Mouse (Mus musculus) erythroblast, embryonic 14.5 days (primary cell): ENCODE data around the gene Tcea3.

Source experiments
- GATA1 ChIP-seq: IDR thresholded peaks from 2 replicates; pipeline ENCODE4 v1.6.1; 2012; ENCODE audit warnings: low read length, inconsistent platforms, mixed read lengths
- TAL1 ChIP-seq: IDR thresholded peaks from 3 replicates; pipeline ENCODE4 v1.6.1; 2012; ENCODE audit warnings: low read length, inconsistent platforms, mixed read lengths

- TF ChIP-seq GATA1, result no peak
- no peak for TF ChIP-seq TAL1
Measured at GRCm38 (mm10) chr4:136320016-136320415, 72.5 kb downstream of the Tcea3 start.
